Mouse (Mus musculus) small intestine, adult 2 months (tissue): ENCODE data around the gene Atp9a.

Experiments used
- CTCF ChIP-seq: fragments of 200-500 bp; IDR thresholded peaks from 2 replicates; pipeline ENCODE4 v1.5.1; 2012; ENCODE audit warnings: low read depth, mild to moderate bottlenecking, control low read depth, inconsistent platforms, low read length, moderate library complexity, mixed read lengths; ENCODE audit not compliant: insufficient replicate concordance, insufficient read length; ENCODE audit errors: extremely low read depth
- POLR2A ChIP-seq: fragments of 200-500 bp; IDR thresholded peaks from 2 replicates; pipeline ENCODE4 v1.6.1; 2012; ENCODE audit warnings: low read depth, mild to moderate bottlenecking, control low read depth, inconsistent platforms, low read length, moderate library complexity

GRCm38 (mm10) chr2:168589368-168590167 lies 152.6 kb downstream of the Atp9a start:
- TF ChIP-seq CTCF (no peak), POLR2A (no peak)
